24 mouse cellular contexts compared by ENCODE assay signal in genomic region chr9:103248618-103249017, GRCm38 (mm10). TPM values are rescaled to one million over a fixed set of nuclear protein-coding genes. Genes with fewer than 3 reads are reported as not detected.
"Had no signal": no experiment of that assay in that cellular context is flagged by ENCODE, and none has a peak within 500 bp of the region (broad histone marks: within the 10 kb centered on the region; RNA-seq: fewer than 3 reads in every experiment).

No protein-coding gene starts in this region.

- DNase-seq: lung, adult 2 months; lung, postnatal 14 days; lung, postnatal 36 days; retina, postnatal 1 day; right cerebral cortex, adult 18-20 months; right cerebral cortex, postnatal 25 days; right cerebral cortex, postnatal 4 days; spleen, adult 18-20 months; thymus, adult 18-20 months; thymus, postnatal 14 days; thymus, postnatal 36 days had no signal

- H3K4me2 ChIP-seq: lung, embryonic 15.5 days; midbrain, embryonic 11.5 days; midbrain, embryonic 13.5 days; neural tube, embryonic 13.5 days; neural tube, embryonic 15.5 days had no signal

- H3K27ac ChIP-seq: lung, embryonic 15.5 days; macrophage; midbrain, embryonic 13.5 days; neural tube, embryonic 13.5 days; neural tube, embryonic 15.5 days had no signal

- ATAC-seq: lung, postnatal 0 days; midbrain, embryonic 13.5 days; midbrain, embryonic 16.5 days had no signal

- H3K27me3 ChIP-seq: lung, embryonic 15.5 days; midbrain, embryonic 13.5 days; neural tube, embryonic 13.5 days; neural tube, embryonic 15.5 days had no signal

- H3K9ac ChIP-seq: lung, embryonic 15.5 days; midbrain, embryonic 13.5 days; neural tube, embryonic 13.5 days; neural tube, embryonic 15.5 days had no signal

- H3K4me3 ChIP-seq: lung, embryonic 15.5 days; megakaryocyte, embryonic 14.5 days; midbrain, embryonic 13.5 days; myocyte; neural tube, embryonic 13.5 days; neural tube, embryonic 15.5 days had no signal

- H3K9me3 ChIP-seq: lung, embryonic 15.5 days; midbrain, embryonic 13.5 days; neural tube, embryonic 13.5 days; neural tube, embryonic 15.5 days had no signal

- H3K4me1 ChIP-seq: lung, embryonic 15.5 days; megakaryocyte, embryonic 14.5 days; midbrain, embryonic 13.5 days; neural tube, embryonic 13.5 days; neural tube, embryonic 15.5 days had no signal

- H3K36me3 ChIP-seq: lung, embryonic 15.5 days; midbrain, embryonic 13.5 days; neural tube, embryonic 13.5 days; neural tube, embryonic 15.5 days had no signal

RNA-seq across cellular contexts. Expression of gene Trf, which starts 18.4 kb away (rescaled TPM):
- polyA plus RNA-seq: myocyte had no signal

RNA-seq across cellular contexts. Expression of gene Gm20425, which starts 18.5 kb away (rescaled TPM):
- total RNA-seq: megakaryocyte progenitor cell, adult 5-6 weeks had no signal
- polyA plus RNA-seq: midbrain, embryonic 13.5 days; myocyte; neural tube, embryonic 11.5 days; stomach, embryonic 14.5 days had no signal

RNA-seq across cellular contexts. Expression of gene 1300017J02Rik, which starts 56.3 kb away (rescaled TPM):
- polyA plus RNA-seq: macrophage; midbrain, embryonic 16.5 days; stomach, embryonic 14.5 days had no signal
